Mouse (Mus musculus) cerebellum, adult 2 months (tissue): ENCODE data around the gene 0610012G03Rik.

Experiments used
- CTCF ChIP-seq: fragments of 200-500 bp; IDR thresholded peaks from 2 replicates; pipeline ENCODE4 v1.5.1; 2011; ENCODE audit warnings: low read depth, mild to moderate bottlenecking, control low read depth, low read length, moderate library complexity, borderline replicate concordance; ENCODE audit not compliant: insufficient read depth
- POLR2A ChIP-seq: fragments of 200-500 bp; IDR thresholded peaks from 2 replicates; pipeline ENCODE4 v1.6.1; 2011; ENCODE audit warnings: low read length, control low read depth, borderline replicate concordance; ENCODE audit not compliant: insufficient read depth

DNA sequence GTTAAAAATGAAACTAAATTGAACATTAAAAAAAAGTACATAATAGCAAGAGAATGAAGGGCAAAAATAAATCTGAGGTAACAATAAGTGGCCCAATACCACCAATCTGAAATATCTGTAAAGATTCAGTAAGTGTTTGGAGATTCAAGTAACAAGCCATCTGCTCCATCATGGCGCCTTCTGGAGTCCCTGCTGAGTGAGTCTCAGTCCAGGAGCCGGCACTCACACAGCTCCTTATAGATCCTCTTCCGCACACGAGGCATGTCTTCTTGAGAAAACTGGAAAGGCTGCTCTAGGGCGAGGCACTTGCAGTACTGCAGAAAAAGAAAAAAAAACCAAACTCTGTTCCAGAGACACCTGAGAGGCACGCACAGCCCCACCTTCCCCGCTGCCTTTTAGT, 14.9 kb upstream of the 0610012G03Rik start:
- no peak for TF ChIP-seq CTCF
- no peak for TF ChIP-seq POLR2A
